Mouse (Mus musculus): ENCODE data around the gene Notch4.

Gene Notch4

GRCm38 (mm10) chr17:34626773-34627092 lies 62.7 kb downstream of the Notch4 start:
- no peak for DNase-seq (ENCODE audit: low read depth, low spot score)

DNA sequence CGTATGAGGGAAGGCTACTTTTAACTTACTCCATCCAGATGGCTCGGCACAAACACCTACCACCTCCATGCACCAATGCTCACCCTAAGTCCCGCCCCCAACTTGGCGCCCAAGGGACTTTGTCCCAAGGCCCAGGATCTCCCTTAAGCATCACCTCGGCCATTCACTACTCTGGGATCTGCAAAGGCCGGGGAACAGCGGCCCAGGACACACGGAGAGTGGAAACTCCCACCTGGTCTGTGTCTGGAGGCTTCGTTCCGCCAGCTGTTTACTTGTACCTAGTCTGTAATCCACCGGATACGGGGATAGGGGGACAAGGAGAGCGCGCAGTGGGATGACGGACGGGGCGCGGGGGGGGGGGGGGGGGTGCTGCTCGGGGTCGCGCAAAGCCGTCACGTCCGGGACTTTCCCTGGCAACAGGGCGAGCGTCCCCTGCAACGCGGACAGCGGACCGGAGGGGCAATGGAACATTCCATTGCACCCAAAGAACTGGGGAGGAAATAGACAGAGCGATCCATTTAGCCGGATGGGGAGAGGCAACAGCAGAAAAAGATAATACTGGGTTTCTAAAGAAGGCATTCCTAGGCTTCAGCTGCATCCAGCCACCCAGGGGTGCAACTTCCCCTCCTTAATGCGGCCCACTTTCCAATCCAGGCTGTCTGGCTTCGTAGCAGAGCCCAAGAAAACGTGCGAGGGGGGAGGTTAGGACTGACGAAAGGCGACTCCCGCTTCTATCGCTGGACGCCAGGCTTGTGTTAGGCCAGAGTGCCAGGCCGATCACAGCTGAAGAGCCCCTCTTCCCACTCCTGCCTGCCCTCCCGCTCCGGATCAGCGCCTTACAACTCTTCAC lies 63.2 kb downstream of the Notch4 start:
- DNase-seq (ENCODE audit: low read depth, low spot score) = peak; percentile 76

DNA sequence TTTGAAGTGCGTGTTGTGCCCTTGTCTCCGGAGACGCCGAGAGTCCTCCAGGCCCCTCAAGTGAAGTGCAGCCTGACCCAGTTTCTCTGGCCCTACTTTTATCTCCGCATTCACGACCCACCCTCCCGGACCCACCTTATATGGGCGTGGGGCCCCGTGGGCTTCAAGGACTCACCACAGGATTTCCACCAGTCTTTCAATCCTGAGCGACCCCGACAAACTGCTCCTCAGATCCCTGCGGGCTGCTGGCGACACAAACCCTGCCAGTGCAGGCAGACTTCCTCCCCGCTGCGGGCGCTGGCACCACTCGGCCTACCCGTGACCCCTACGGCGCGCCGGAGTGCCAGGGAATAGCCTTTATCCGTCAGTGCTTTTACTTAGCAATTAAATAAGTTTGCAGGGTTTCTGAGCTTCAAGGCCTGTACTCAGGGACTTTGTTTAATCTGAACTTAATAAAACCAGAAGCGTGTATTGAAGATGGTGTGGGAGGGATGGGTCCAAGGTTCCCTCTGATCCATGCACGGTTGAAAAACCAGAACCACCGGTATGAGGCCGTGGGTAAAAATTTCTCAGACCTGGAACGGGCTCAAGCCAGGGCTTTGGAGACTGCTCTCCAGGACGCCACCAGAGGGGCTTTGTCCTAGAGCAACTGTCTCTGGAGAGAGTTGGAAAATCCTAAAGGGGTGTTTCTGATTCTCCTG lies 64.0 kb downstream of the Notch4 start, which contains the start of gene Ppt2:
TSS of gene Ppt2 (minus strand) at position 568 of the 701 bp plus-strand sequence.
- no peak for DNase-seq (ENCODE audit: low read depth, low spot score)

DNA sequence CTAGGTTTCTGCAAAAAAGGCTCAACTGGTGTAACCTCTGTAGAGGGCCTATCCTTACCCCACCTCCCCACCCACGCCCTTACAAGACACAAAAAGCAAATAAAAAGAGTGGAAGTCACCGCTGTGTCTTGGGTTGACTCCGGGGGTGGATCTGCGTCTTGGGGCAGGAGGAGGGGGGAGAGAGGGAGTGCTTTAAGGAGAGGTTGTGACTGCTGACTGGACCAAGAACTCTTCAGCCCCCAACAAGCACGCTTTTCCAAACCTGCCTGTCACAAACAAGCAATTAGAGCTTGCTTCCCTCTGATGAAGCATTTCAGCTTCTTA lies 64.5 kb downstream of the Notch4 start:
- DNase-seq (ENCODE audit: low read depth, low spot score) = no peak

DNA sequence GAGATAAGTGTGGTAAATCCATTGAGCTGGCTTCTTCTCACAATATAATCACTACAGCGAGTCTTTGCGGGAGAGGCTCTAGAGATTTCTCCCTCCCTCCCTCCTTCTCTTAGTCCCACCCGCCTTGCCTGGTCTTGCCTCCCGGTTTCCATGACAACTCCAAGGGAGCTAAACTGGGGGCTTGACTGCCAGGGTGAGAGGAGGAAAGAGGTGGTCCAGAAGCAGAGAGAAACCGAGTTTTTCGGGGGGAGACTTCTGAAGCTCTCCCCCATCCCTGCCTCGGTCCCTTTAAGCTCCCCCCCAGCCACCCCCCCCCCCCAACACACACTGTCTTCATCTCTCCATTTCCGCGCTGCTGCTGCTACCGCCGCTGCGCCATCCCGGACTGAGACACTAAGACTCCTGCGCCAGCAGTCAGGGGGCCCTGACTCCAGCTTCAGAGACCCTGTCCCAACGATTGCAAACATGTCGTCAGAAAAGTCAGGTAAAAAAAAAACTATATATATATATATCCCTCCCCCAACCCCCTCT lies 65.2 kb downstream of the Notch4 start, which contains the start of gene Prrt1:
TSS of gene Prrt1 (plus strand) at position 313 of the 531 bp plus-strand sequence.
- no peak for DNase-seq (ENCODE audit: low read depth, low spot score)

DNA sequence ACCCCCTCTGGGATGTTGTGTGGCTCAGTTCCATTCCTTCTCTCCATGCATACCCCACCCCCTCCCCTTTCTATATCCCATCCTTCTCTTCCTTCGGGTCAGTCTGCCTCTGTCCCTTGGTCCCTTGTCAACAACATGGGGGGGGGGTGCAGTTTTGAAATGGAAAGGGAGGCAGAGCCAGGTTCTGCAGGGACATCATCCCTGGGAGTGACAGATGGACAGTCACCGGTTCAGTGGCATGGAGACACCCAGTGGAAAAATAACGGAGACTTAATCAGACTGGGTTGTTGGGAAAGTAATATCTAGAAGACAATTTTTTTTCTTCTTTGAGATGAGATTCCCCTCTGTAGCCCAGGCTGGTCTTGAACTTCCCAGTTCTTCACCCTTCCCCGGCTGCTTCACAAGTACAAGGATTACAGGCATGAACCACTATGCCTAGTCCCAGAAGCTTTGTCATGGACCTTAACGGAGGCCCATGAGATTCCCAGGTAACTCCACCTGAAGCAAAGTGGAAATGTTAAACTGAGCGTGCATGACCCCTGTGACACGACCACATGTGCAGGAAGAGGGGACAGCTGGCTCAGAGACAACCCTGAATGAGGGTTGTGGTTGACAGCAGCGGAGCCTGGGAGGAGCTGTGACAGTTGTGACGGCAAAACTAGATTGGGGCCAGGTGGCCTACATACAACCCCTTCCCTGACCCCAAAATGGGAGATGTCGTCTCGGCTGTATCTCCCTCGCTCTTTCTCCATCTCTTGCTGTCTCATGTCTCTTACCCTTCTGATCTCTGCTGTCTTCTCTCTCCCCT lies 65.9 kb downstream of the Notch4 start:
- DNase-seq (ENCODE audit: low read depth, low spot score) = no peak

DNA sequence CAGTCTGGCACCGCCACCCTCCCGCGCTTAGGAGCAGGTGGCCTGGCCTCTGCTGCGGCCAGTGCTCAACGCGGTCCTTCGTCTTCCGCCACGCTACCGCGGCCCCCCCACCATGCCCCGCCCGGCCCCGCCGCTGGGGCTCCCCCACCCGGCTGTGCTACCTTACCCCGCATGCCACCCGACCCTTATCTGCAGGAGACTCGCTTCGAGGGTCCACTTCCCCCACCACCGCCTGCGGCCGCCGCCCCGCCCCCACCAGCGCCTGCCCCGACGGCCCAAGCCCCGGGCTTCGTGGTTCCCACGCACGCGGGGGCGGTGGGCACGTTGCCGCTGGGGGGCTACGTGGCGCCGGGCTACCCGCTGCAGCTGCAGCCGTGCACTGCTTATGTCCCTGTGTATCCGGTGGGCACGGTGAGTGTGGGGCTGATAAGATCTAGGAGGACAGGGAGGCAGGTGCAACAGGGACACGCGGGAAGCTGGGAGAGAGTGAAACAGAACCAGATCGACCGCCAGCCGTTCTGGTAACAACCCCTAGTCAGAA lies 66.8 kb downstream of the Notch4 start:
- DNase-seq (ENCODE audit: low read depth, low spot score) = no peak

GRCm38 (mm10) chr17:34631647-34632046 lies 67.6 kb downstream of the Notch4 start:
- DNase-seq (ENCODE audit: low read depth, low spot score) = no peak

GRCm38 (mm10) chr17:34632261-34632691 lies 68.2 kb downstream of the Notch4 start:
- DNase-seq (ENCODE audit: low read depth, low spot score) = peak; percentile 71

GRCm38 (mm10) chr17:34635671-34636070 lies 71.6 kb downstream of the Notch4 start:
- DNase-seq (ENCODE audit: low read depth, low spot score) = no peak

DNA sequence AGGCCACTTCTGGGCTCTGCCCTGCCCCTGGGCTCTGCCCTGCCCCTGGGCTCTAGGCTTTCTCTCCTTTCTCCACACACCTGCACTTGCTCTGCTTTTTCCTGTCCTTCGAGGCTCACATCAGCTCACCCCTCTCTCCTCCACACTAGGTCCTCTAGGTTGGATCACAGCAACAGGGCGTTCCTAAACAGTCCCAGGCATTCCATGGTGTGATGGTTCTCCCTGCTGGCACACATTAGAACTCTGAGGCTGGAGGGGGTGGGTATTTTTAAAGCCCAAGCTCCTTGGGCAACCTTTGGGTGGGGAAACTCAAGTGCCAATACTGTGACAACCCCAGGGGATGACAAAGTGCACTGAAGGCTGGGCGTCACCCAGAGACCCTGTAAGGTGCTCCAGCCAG lies 73.4 kb downstream of the Notch4 start:
- DNase-seq (ENCODE audit: low read depth, low spot score) = no peak

Measured in skeletal muscle tissue, adult 2 months (tissue).